In genomic region chr3:152457308-152458035, GRCm38 (mm10) we compare ENCODE assay signal across 20 mouse cellular contexts.
A peak's percentile ranks its signal among the peaks of the same experiment; 100 is the strongest.
DNase-seq lines count a peak whose midpoint lies in the region; ATAC-seq and TF ChIP-seq lines count a peak whose summit lies in the region.
"Had no signal": no experiment of that assay in that cellular context is flagged by ENCODE, and none has a peak within 500 bp of the region (broad histone marks: within the 10 kb centered on the region; RNA-seq: fewer than 3 reads in every experiment).

No protein-coding gene starts in this region.

- H3K4me3 ChIP-seq in liver, embryonic 11.5 days (ENCODE audit: low read depth, low read length): no peak overlapping the region
- H3K4me3 ChIP-seq in heart, embryonic 12.5 days: no peak overlapping the region
- no peak overlapping the region for H3K4me3 ChIP-seq in liver, embryonic 14.5 days (ENCODE audit: insufficient read depth in 1 of 2, low read depth in 2 of 2, low read length in 2 of 2)
- H3K4me3 ChIP-seq: forebrain, embryonic 10.5 days; hindbrain, embryonic 10.5 days; megakaryocyte, embryonic 14.5 days; neural tube, embryonic 15.5 days had no signal

- no peak overlapping the region for H3K27ac ChIP-seq in liver, embryonic 11.5 days (ENCODE audit: low read depth, low read length)
- H3K27ac ChIP-seq in heart, embryonic 12.5 days (ENCODE audit: poor library complexity, severe bottlenecking): peak overlapping the region; percentile 58
- H3K27ac ChIP-seq in liver, embryonic 14.5 days: no peak overlapping the region
- H3K27ac ChIP-seq: forebrain, embryonic 10.5 days; hindbrain, embryonic 10.5 days; neural tube, embryonic 15.5 days had no signal

- peaks cover 27% of the 10 kb centered on the region for H3K36me3 ChIP-seq in liver, embryonic 11.5 days (ENCODE audit: control insufficient read depth, insufficient read depth, low read length)
- H3K36me3 ChIP-seq in heart, embryonic 12.5 days: peaks cover 63% of the 10 kb centered on the region
- peaks cover 26% of the 10 kb centered on the region for H3K36me3 ChIP-seq in liver, embryonic 14.5 days (replicated peaks; ENCODE audit: control insufficient read depth, insufficient read depth, low read depth)

- no peak for DNase-seq in liver, embryonic 11.5 days (ENCODE audit: low spot score)
- DNase-seq in liver: no peak
- DNase-seq in liver, embryonic 14.5 days (ENCODE audit: low read depth in 3 of 3, low spot score in 3 of 3): peak in 1 of 3 experiments; percentile 22
- no peak for DNase-seq in T-cell, adult 2 months (ENCODE audit: low spot score)
- no peak for DNase-seq in ovary, postnatal 10 days (ENCODE audit: low spot score)
- DNase-seq: adrenal gland, postnatal 10 days; cerebellum, postnatal 10 days; kidney, postnatal 10 days; layer of hippocampus, adult 9-11 months; lung, adult 2 months; right cerebral cortex, adult 18-20 months had no signal

- no peak overlapping the region for H3K9ac ChIP-seq in liver, embryonic 11.5 days (ENCODE audit: low read depth, low read length)
- no peak overlapping the region for H3K9ac ChIP-seq in heart, embryonic 12.5 days
- H3K9ac ChIP-seq in liver, embryonic 14.5 days (replicated peaks): no peak overlapping the region
- H3K9ac ChIP-seq: neural tube, embryonic 15.5 days had no signal

- no peaks in the 10 kb centered on the region for H3K27me3 ChIP-seq in liver, embryonic 11.5 days (replicated peaks; ENCODE audit: control insufficient read depth, insufficient read depth, low read length)
- H3K27me3 ChIP-seq in heart, embryonic 12.5 days (replicated peaks): no peaks in the 10 kb centered on the region
- no peaks in the 10 kb centered on the region for H3K27me3 ChIP-seq in liver, embryonic 14.5 days (ENCODE audit: control insufficient read depth, insufficient read depth, low read length)
- H3K27me3 ChIP-seq: megakaryocyte, embryonic 14.5 days; neural tube, embryonic 15.5 days; Patski had no signal

- no peak overlapping the region for H3K4me2 ChIP-seq in liver, embryonic 11.5 days
- H3K4me2 ChIP-seq in heart, embryonic 12.5 days: no peak overlapping the region
- H3K4me2 ChIP-seq in liver, embryonic 14.5 days (ENCODE audit: low read depth): no peak overlapping the region
- H3K4me2 ChIP-seq: neural tube, embryonic 15.5 days had no signal

- peak; percentile 33; the same call in 1 of the 2 replicates for TF ChIP-seq EP300 in liver, embryonic 14.5 days (IDR thresholded peaks at IDR 0.05; ENCODE audit: low read depth)

- peaks cover 4% of the 10 kb centered on the region; the same call in 1 of the 2 replicates for H3K4me1 ChIP-seq in liver, embryonic 11.5 days (replicated peaks; ENCODE audit: control insufficient read depth, insufficient read depth, low read length)
- H3K4me1 ChIP-seq in heart, embryonic 12.5 days (replicated peaks): peaks cover 29% of the 10 kb centered on the region
- peaks cover 0 to 5% of the 10 kb centered on the region in 2 experiments; a peak in 2 of 4 replicates for H3K4me1 ChIP-seq in liver, embryonic 14.5 days (replicated peaks; ENCODE audit: control insufficient read depth in 2 of 2, insufficient read depth in 2 of 2, low read length in 1 of 2)

- ATAC-seq in liver, embryonic 11.5 days (replicated peaks; ENCODE audit: low FRiP score): peak; percentile 72
- peak; percentile 75 for ATAC-seq in heart, embryonic 12.5 days (ENCODE audit: insufficient number of reproducible peaks, low FRiP score)
- peak; percentile 77 for ATAC-seq in liver, embryonic 14.5 days (ENCODE audit: insufficient read depth)
- no peak for ATAC-seq in activated CD4-positive, CD25-positive, alpha-beta regulatory T cell, adult 4 months
- ATAC-seq: CD4-positive, CD25-positive, alpha-beta regulatory T cell, adult 4 months; intestine, embryonic 16.5 days; Patski had no signal

- no peaks in the 10 kb centered on the region for H3K9me3 ChIP-seq in liver, embryonic 11.5 days (ENCODE audit: control insufficient read depth, low read length)
- H3K9me3 ChIP-seq in heart, embryonic 12.5 days (replicated peaks): no peaks in the 10 kb centered on the region
- H3K9me3 ChIP-seq in liver, embryonic 14.5 days (ENCODE audit: control insufficient read depth, low read length): no peaks in the 10 kb centered on the region
- H3K9me3 ChIP-seq: forebrain, embryonic 10.5 days; hindbrain, embryonic 10.5 days; megakaryocyte, embryonic 14.5 days; neural tube, embryonic 15.5 days had no signal

- TF ChIP-seq CTCF in liver, embryonic 14.5 days (IDR thresholded peaks at IDR 0.05; ENCODE audit: low read depth): no peak

- WGBS in liver, embryonic 11.5 days: 65% methylated on average over 2 of the region's 2 CpGs
- WGBS in heart, embryonic 12.5 days: 49% methylated on average over 2 of the region's 2 CpGs
- 43% methylated on average over 2 of the region's 2 CpGs for WGBS in liver, embryonic 14.5 days (ENCODE audit: insufficient replicate concordance)
